20 mouse cellular contexts compared by ENCODE assay signal in genomic region chr14:90406350-90406749, GRCm38 (mm10).
"Had no signal": no experiment of that assay in that cellular context is flagged by ENCODE, and none has a peak within 500 bp of the region (broad histone marks: within the 10 kb centered on the region; RNA-seq: fewer than 3 reads in every experiment).

No protein-coding gene starts in this region.

- H3K27ac ChIP-seq: liver, embryonic 15.5 days; lung, embryonic 15.5 days; macrophage; midbrain, embryonic 12.5 days; neural tube, embryonic 12.5 days had no signal

- H3K36me3 ChIP-seq: liver, embryonic 15.5 days; lung, embryonic 15.5 days; midbrain, embryonic 12.5 days; neural tube, embryonic 12.5 days had no signal

- H3K9me3 ChIP-seq: liver, embryonic 15.5 days; lung, embryonic 15.5 days; megakaryocyte, embryonic 14.5 days; midbrain, embryonic 12.5 days; neural tube, embryonic 12.5 days had no signal

- H3K27me3 ChIP-seq: liver, embryonic 15.5 days; lung, embryonic 15.5 days; megakaryocyte, embryonic 14.5 days; midbrain, embryonic 12.5 days; neural tube, embryonic 12.5 days had no signal

- H3K4me2 ChIP-seq: liver, embryonic 15.5 days; lung, embryonic 15.5 days; midbrain, embryonic 12.5 days; neural tube, embryonic 12.5 days had no signal

- H3K4me3 ChIP-seq: liver, embryonic 15.5 days; lung, embryonic 15.5 days; megakaryocyte, embryonic 14.5 days; midbrain, embryonic 12.5 days; neural tube, embryonic 12.5 days had no signal

- H3K9ac ChIP-seq: liver, embryonic 15.5 days; liver, postnatal 0 days; lung, embryonic 15.5 days; midbrain, embryonic 12.5 days; neural tube, embryonic 12.5 days had no signal

- H3K4me1 ChIP-seq: liver, embryonic 15.5 days; lung, embryonic 15.5 days; megakaryocyte, embryonic 14.5 days; midbrain, embryonic 12.5 days; neural tube, embryonic 12.5 days had no signal

- DNase-seq: liver, postnatal 0 days; lung, adult 2 months; lung, postnatal 14 days; lung, postnatal 36 days; retina, postnatal 1 day; right cerebral cortex, adult 18-20 months; right cerebral cortex, postnatal 25 days; right cerebral cortex, postnatal 4 days; spleen, adult 18-20 months; thymus, adult 18-20 months; thymus, postnatal 14 days; thymus, postnatal 4 days had no signal

- ATAC-seq: liver, postnatal 0 days; lung, postnatal 0 days; midbrain, embryonic 16.5 days had no signal
